Mouse (Mus musculus) forebrain, embryonic 15.5 days (tissue): Measurements from ENCODE around the gene Hmga2. TPM values are rescaled to one million over a fixed set of nuclear protein-coding genes. Genes with fewer than 3 reads are reported as not detected.

Experiments
- ATAC-seq: fragments of 200-750 bp; cut with Nextera tagmentation; replicated peaks from 2 replicates; pipeline ENCODE4 v1.8.0; 2017; ENCODE audit warnings: mild to moderate bottlenecking, moderate TSS enrichment, moderate library complexity
- H3K27ac ChIP-seq: fragments of 300-500 bp; sonication (generic); replicated peaks from 2 replicates; pipeline ENCODE4 v1.5.1; 2015; ENCODE audit warnings: mild to moderate bottlenecking, inconsistent platforms
- H3K27me3 ChIP-seq: fragments of 300-500 bp; sonication (generic); 2 replicates; pipeline ENCODE4 v1.6.1; 2015; ENCODE audit warnings: inconsistent platforms
- H3K36me3 ChIP-seq: fragments of 300-500 bp; sonication (generic); 2 replicates; pipeline ENCODE4 v1.6.1; 2015; ENCODE audit warnings: mild to moderate bottlenecking, inconsistent platforms
- H3K4me1 ChIP-seq: fragments of 300-500 bp; sonication (generic); 2 replicates; pipeline ENCODE4 v1.6.1; 2015; ENCODE audit warnings: inconsistent platforms
- H3K4me2 ChIP-seq: fragments of 300-500 bp; sonication (generic); replicated peaks from 2 replicates; pipeline ENCODE4 v1.6.1; 2015; ENCODE audit warnings: mild to moderate bottlenecking, inconsistent platforms
- H3K4me3 ChIP-seq: fragments of 300-500 bp; sonication (generic); 2 replicates; pipeline ENCODE4 v1.5.1; 2015; ENCODE audit warnings: mild to moderate bottlenecking, inconsistent platforms
- H3K9ac ChIP-seq: fragments of 300-500 bp; sonication (generic); replicated peaks from 2 replicates; pipeline ENCODE4 v1.6.1; 2015; ENCODE audit warnings: mild to moderate bottlenecking, inconsistent platforms
- H3K9me3 ChIP-seq: fragments of 300-500 bp; sonication (generic); 2 replicates; pipeline ENCODE4 v1.6.1; 2016; ENCODE audit warnings: inconsistent platforms
- WGBS: fragments of 180-500 bp; shearing (Covaris S2); methylation state at CpG from one replicate; pipeline ENCODE4 v1.1.7; 2015; ENCODE audit warnings: mixed read lengths; 5-methylcytosine and 5-hydroxymethylcytosine counted together
- microRNA counts: library from miRNA; unstranded; fragments of <30 nt; microRNA quantifications from one replicate; lab custom pipeline; 2016
- microRNA-seq: library from miRNA; unstranded; fragments of <30 nt; microRNA quantifications from one replicate; pipeline ENCODE4, GENCODE M21; 2016
- polyA plus RNA-seq: library from polyadenylated mRNA; unstranded; fragments of >200 nt; fragmentation: Nextera tagmentation; extraction: Ambion mirVana; gene quantifications from 2 replicates; pipeline ENCODE4 v1.2.1, GENCODE M21; 2015

The Hmga2 gene
- polyA plus RNA-seq, 1 experiment from 2014 or later: 1.4 TPM

GRCm38 (mm10) chr10:120322815-120323214, 153.5 kb downstream of the Hmga2 start:
- Histone ChIP-seq H3K9me3 (no peaks in the 10 kb centered on the region), H3K9ac (no peak overlapping the region), H3K27ac (no peak overlapping the region), H3K27me3 (no peaks in the 10 kb centered on the region), H3K4me1 (no peaks in the 10 kb centered on the region), H3K36me3 (no peaks in the 10 kb centered on the region), H3K4me2 (no peak overlapping the region), H3K4me3 (no peak overlapping the region)
- ATAC-seq: no peak
- WGBS: 94% methylated on average over 8 of the region's 8 CpGs

DNA sequence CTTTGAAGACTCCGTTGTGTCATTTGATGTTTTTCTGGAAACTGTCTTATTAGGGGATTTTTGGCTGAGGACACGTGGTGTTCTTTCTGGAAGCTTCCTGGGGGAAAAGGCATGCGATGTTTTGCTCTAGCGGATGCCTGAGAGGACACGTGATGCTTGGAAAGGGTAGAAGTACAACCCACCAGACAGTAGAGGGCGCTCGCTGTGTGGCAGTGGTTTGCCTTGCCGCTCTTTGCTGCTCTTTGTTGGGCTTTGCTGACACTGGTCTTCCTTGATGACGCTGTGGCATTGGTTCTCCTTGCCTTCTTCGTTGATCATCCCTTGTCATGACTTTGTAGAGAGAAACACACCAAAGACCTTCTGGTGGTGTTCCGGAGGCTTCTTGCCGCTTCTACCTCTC, 156.7 kb downstream of the Hmga2 start:
- no peaks in the 10 kb centered on the region for H3K4me1 ChIP-seq
- H3K36me3 ChIP-seq: no peaks in the 10 kb centered on the region

More for the DNA sequence above, 156.7 kb downstream of the Hmga2 start:
- H3K27ac ChIP-seq: no peak overlapping the region
- H3K4me2 ChIP-seq: no peak overlapping the region
- H3K9me3 ChIP-seq: no peaks in the 10 kb centered on the region
- H3K27me3 ChIP-seq: no peaks in the 10 kb centered on the region
- no peak overlapping the region for H3K4me3 ChIP-seq
- WGBS: 93% methylated on average over 12 of the region's 12 CpGs
- no peak for ATAC-seq
- H3K9ac ChIP-seq: no peak overlapping the region

MicroRNA genes within 50 kb of the gene (microRNA counts, 519-probe panel; counts per million panel counts)
- not detected for microRNA mmu-miR-763 (lab: Ali Mortazavi, UCI)

Small RNA genes lying within 50 kb of the gene (microRNA-seq; reads per million reads assigned to microRNA genes)
- not detected for gene Mir763

Other genes with a start within 250 kb of the Hmga2 start
- gene Llph, start 249.4 kb downstream of the Hmga2 start, polyA plus RNA-seq: 41.9 and 44.6 TPM in 2 replicates